Mouse (Mus musculus) ES-E14 (cell line): ENCODE data around the gene Ugt8a. TPM values are rescaled to one million over a fixed set of nuclear protein-coding genes. Genes with fewer than 3 reads are reported as not detected.

Experiments
- DNase-seq: peaks from one replicate; pipeline ENCODE4 v3.0.0-alpha.2; 2013; ENCODE audit warnings: low read depth, low spot score
- H3K27ac ChIP-seq: 2 replicates; pipeline ENCODE4 v1.5.1; 2012; ENCODE audit warnings: low read depth, mild to moderate bottlenecking, low read length, moderate library complexity, mixed read lengths; ENCODE audit not compliant: poor library complexity, insufficient read depth, severe bottlenecking
- H3K36me3 ChIP-seq: 2 replicates; pipeline ENCODE4 v1.6.1; 2012; ENCODE audit warnings: mild to moderate bottlenecking, low read length, moderate library complexity, mixed read lengths; ENCODE audit not compliant: control insufficient read depth, poor library complexity, insufficient read depth, severe bottlenecking
- H3K4me1 ChIP-seq, 2 experiments: fragments of 150-350 bp in 1 of 2; sonication (generic) in 1 of 2; 2 replicates each; pipeline ENCODE4 v1.6.1; 2012; ENCODE audit warnings: low read length in 2 of 2, mild to moderate bottlenecking in 1 of 2, mixed read lengths in 1 of 2; ENCODE audit not compliant: control insufficient read depth in 2 of 2, insufficient read depth in 2 of 2, poor library complexity in 1 of 2
- H3K4me3 ChIP-seq, 2 experiments: fragments of 150-350 bp in 1 of 2; sonication (generic) in 1 of 2; 2 replicates each; pipeline ENCODE4 v1.5.1; 2012; ENCODE audit warnings: low read length in 2 of 2, low read depth in 1 of 2, mild to moderate bottlenecking in 1 of 2, mixed read lengths in 1 of 2; ENCODE audit not compliant: insufficient read depth in 1 of 2, poor library complexity in 1 of 2, severe bottlenecking in 1 of 2
- H3K9ac ChIP-seq: 2 replicates; pipeline ENCODE4 v1.6.1; 2012; ENCODE audit warnings: low read depth, mild to moderate bottlenecking, low read length, mixed read lengths; ENCODE audit not compliant: poor library complexity, insufficient read depth, severe bottlenecking
- H3K9me3 ChIP-seq: fragments of 150-350 bp; sonication (generic); 2 replicates; pipeline ENCODE4 v1.6.1; 2012; ENCODE audit warnings: low read depth, mild to moderate bottlenecking, low read length; ENCODE audit not compliant: control insufficient read depth, insufficient read depth
- CHD2 ChIP-seq: IDR thresholded peaks from 2 replicates; pipeline ENCODE4 v1.6.1; 2014; ENCODE audit warnings: mild to moderate bottlenecking, low read depth, low read length, inconsistent platforms
- HCFC1 ChIP-seq: IDR thresholded peaks from 2 replicates; pipeline ENCODE4 v1.6.1; 2012; ENCODE audit warnings: low read length, inconsistent platforms, borderline replicate concordance; ENCODE audit not compliant: insufficient read depth
- MAFK ChIP-seq: IDR thresholded peaks from 2 replicates; pipeline ENCODE4 v1.6.1; 2014; ENCODE audit warnings: mild to moderate bottlenecking, low read depth, low read length, inconsistent platforms; ENCODE audit not compliant: insufficient read depth
- ZC3H11A ChIP-seq: IDR thresholded peaks from 2 replicates; pipeline ENCODE4 v1.6.1; 2012; ENCODE audit warnings: low read depth, mild to moderate bottlenecking, inconsistent platforms, low read length, borderline replicate concordance
- ZNF384 ChIP-seq: IDR thresholded peaks from 2 replicates; pipeline ENCODE4 v1.6.1; 2012; ENCODE audit warnings: low read depth, low read length, inconsistent platforms
- in situ Hi-C, 2 experiments: fragments of 600-800 bp; cut with MboI; formaldehyde crosslinking; loops; one replicate each; pipeline ENCODE4 v1.15.1; 2025; ENCODE audit warnings: low sequenced_read_pairs in 2 of 2, inconsistent platforms in 1 of 2; ENCODE audit not compliant: unreplicated experiment in 2 of 2
- total RNA-seq: library from RNA; depleted of rRNA; stranded (reverse); fragments of 300-350 nt; gene quantifications from 2 replicates; pipeline ENCODE4 v1.2.3, GENCODE M21; 2012; rRNA removed

Gene Ugt8a
- 5.7 and 6.1 TPM in 2 replicates for total RNA-seq

- in situ Hi-C loops, result no loop called here
- DNase-seq, result peak; percentile 46
Measured at GRCm38 (mm10) chr3:125938092-125938755, at the start of gene Ugt8a. Gene Ugt8a, minus strand, starts transcription at chr3:125938619.

GRCm38 (mm10) chr3:125986639-125987038 lies 48.2 kb upstream of the Ugt8a start:
- DNase-seq, result no peak
- Histone ChIP-seq H3K9me3 (no peaks in the 10 kb centered on the region), H3K4me1 (no peaks in the 10 kb centered on the region), H3K9ac (no peak overlapping the region), H3K4me3 (no peak overlapping the region), H3K36me3 (no peaks in the 10 kb centered on the region), H3K27ac (no peak overlapping the region)
- TF ChIP-seq ZC3H11A (no peak), ZNF384 (no peak), CHD2 (no peak), HCFC1 (no peak), MAFK (no peak)
- in situ Hi-C loops, result no loop called here

More at GRCm38 (mm10) chr3:125938092-125938755, at the start of gene Ugt8a:
- Histone ChIP-seq H3K4me3 (peak within 1 kb of the TSS; percentile 68 to 87), H3K36me3 (no peaks in the 10 kb centered on the region), H3K4me1 (no peaks in the 10 kb centered on the region), H3K9ac (peak within 1 kb of the TSS; percentile 82), H3K9me3 (no peaks in the 10 kb centered on the region), H3K27ac (no peak within 1 kb of the TSS)
- TF ChIP-seq ZC3H11A, result no peak
- TF ChIP-seq MAFK, result no peak
- TF ChIP-seq HCFC1, result 0 out of 2 replicates have a peak, but pooled peaks have one; percentile 19

- Histone ChIP-seq H3K9me3 (no peaks in the 10 kb centered on the region), H3K27ac (no peak overlapping the region), H3K36me3 (no peaks in the 10 kb centered on the region), H3K4me3 (no peak overlapping the region), H3K4me1 (no peaks in the 10 kb centered on the region), H3K9ac (no peak overlapping the region)
- no peak for DNase-seq
- in situ Hi-C loops, result no loop called here
- TF ChIP-seq HCFC1, result no peak
- TF ChIP-seq ZC3H11A, result no peak
- no peak for TF ChIP-seq CHD2
- TF ChIP-seq ZNF384, result no peak
- TF ChIP-seq MAFK, result no peak
Measured at GRCm38 (mm10) chr3:125983707-125984420, 45.4 kb upstream of the Ugt8a start.

- Histone ChIP-seq H3K9ac (no peak overlapping the region), H3K4me3 (no peak overlapping the region), H3K9me3 (no peaks in the 10 kb centered on the region), H3K27ac (no peak overlapping the region), H3K36me3 (no peaks in the 10 kb centered on the region), H3K4me1 (no peaks in the 10 kb centered on the region)
- no peak for TF ChIP-seq HCFC1
- DNase-seq, result no peak
- in situ Hi-C loops, result no loop called here
Measured at GRCm38 (mm10) chr3:125979475-125979874, 41.1 kb upstream of the Ugt8a start.

GRCm38 (mm10) chr3:125975899-125976298 lies 37.5 kb upstream of the Ugt8a start:
- no peak for DNase-seq
- Histone ChIP-seq H3K36me3 (no peaks in the 10 kb centered on the region), H3K9ac (no peak overlapping the region), H3K4me1 (no peaks in the 10 kb centered on the region), H3K27ac (no peak overlapping the region), H3K4me3 (no peak overlapping the region), H3K9me3 (no peaks in the 10 kb centered on the region)
- in situ Hi-C loops, result no loop called here
- no peak for TF ChIP-seq CHD2
- TF ChIP-seq MAFK, result no peak
- no peak for TF ChIP-seq ZNF384
- TF ChIP-seq HCFC1, result no peak
- no peak for TF ChIP-seq ZC3H11A
